Mouse (Mus musculus) layer of hippocampus, postnatal 10 days (tissue): ENCODE results near the gene Gabrb3. TPM values are rescaled to one million over a fixed set of nuclear protein-coding genes. Genes with fewer than 3 reads are reported as not detected.
"Not testable (repeated sequence)": the region's sequence is repeated elsewhere in the genome, so short reads cannot be mapped to it uniquely, and the experiment has no call there.

Source experiments
- DNase-seq, 2 experiments: peaks; one replicate each; pipeline ENCODE4 v3.0.0; 2021; ENCODE audit warnings: low spot score in 2 of 2
- microRNA-seq, 2 experiments: library from miRNA; unstranded; fragments of <30 nt; microRNA quantifications; one replicate each; pipeline ENCODE4 v1.2.0; 2021
- total RNA-seq, 2 experiments: library from RNA; stranded (reverse); gene quantifications; 2 replicates each; pipeline ENCODE4 v1.2.3; 2021

Gene Gabrb3
- total RNA-seq, 2 experiments from 2014 or later, result 226 to 259 TPM

DNA sequence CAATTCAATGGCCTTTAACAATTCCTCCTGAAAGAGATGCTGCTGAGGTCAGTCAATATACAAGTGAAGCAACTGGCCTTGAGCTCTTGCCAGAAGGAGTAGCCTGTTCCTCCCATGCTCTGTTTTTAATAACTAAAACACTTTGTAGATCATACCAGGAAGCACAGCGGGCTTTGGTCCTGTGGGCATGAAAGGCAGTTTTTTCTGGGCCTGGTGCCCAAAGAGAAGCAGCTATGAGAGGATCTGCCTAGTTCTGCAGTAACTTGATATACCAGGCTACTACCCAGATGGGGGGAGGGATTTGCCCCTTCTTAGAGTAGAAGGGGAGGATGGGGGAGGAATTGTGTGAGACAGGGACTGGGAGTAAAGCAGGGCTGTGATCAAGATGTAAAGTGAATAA lies 284.1 kb downstream of the Gabrb3 start:
- DNase-seq, result peak; percentile 28 to 55

DNA sequence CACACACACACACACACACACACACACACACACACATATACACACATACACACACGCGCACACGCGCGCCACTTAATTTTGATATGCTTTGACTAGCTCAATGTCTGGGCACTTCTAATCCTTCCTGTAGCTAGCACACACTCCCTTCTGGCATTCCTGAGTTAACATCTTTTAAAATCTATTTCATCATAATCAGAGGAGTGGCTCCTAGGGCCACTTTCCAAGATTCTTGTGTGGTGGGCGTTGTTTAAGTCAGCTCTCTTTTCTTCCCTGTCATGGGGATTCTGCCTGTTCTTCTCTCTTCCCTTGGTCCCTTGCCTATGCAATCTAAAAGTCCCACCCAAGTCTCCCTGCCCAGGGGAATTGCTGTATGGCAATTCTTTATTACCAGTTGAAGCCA lies 286.6 kb downstream of the Gabrb3 start:
- no peak for DNase-seq

DNA sequence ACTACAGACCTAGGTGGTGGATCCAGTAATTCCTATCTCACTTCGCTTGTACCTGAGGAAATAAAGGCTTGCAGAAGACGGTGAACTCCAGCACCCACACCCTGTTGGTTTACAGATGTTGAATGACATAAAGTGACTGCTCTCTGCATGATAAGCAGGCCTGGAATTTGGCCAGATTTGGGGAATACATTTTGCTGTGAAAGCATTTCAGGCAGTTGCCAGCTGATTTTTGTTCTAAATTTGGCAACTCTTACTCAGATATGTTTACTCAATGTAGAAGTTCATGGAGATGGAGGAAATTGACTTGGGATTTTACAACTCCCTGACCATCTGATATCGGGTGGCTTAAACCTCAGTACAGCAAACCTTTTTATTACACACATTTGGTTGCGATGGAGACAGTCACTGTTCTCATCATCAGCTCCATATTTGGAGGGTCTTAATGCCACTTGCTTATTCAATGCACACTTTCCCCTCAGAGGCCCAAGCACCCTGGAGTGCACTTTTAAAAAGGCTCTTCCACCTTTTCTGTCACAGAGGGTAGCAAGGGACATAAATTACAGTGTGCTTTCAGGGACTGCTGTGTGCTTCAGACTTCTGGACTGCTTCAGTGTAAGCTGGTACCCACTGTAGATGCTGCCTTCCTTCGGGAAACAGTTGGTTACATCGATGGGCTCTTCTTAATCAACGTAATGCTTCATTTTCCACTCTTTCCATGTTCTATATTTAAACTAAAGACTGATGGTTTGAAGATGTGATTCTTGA lies 287.7 kb downstream of the Gabrb3 start:
- no peak for DNase-seq

DNA sequence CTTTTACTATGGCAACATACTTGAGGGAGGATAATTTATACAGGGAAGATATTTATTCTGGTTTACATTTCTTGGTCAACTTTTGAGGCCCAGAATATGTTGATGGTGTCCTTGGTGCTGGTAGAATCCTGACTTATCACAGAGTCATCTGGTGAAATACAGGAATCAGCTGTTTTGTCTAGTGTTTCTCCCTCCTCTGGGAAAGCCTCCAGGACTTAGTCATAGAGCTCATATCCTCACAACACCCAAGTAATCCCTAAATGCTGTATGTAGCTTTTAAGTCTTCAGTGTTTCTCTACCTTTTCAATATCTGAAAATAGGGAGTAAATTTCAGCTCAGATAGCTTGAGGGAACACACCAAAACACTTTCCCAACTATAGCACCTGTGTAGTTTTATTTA lies 292.2 kb downstream of the Gabrb3 start:
- no peak for DNase-seq

DNA sequence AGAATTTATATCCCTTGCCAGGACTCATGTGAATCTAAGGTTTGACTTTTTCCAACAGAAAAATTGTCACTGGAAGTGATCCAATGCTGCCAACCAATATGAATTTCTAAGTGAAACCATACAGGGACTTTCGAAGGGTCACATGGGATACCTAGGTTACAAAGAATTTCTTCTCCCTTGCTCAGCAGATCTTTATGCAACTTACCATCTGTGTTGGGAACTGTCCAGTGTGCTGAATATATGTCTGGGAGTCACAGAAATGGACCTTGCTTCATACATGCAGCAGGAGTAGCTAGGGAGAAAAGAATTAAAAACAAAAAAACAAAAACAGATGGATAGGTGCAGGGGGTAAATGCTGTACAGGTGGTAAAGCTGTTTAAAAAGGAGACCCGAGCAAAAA lies 327.3 kb downstream of the Gabrb3 start:
- DNase-seq, result no peak

DNA sequence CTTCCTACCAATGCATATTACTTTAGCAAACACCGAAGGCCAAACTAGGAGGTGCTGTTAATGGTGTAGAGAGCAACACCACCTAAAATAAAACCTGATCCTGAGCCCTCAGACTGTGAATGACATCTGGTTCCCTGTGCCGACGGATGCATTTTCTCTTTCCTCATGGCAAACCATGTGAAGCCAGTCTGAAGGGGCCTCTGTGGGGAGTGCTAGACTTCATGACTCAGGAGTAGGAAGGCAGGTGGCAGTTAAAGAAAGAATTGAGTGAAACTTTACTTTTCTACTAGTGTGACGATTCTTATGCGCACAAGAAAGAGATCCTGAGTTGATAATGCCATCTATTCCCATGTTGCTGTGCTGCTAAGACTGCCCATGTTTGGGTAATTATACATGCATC lies 341.0 kb downstream of the Gabrb3 start:
- DNase-seq, result no peak

DNA sequence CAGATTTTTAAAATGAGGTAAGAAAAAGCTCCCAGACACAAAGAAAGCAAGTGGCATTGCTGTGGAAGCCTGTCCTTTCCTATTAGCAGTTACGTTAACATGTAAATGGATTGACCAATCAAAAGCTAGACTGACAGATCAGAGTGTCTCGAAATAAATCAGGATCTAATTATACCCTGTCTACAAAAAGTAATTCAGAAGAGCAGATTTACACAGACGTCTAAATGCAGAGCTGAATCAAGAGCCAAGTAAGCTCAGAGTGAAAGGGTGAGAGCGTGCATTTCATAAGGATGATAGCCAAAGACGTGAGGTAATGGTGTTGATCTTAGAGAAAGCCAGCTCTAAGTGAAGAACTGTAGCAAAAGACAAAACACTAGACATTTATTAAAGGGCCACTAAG lies 359.3 kb downstream of the Gabrb3 start:
- DNase-seq, result no peak

DNA sequence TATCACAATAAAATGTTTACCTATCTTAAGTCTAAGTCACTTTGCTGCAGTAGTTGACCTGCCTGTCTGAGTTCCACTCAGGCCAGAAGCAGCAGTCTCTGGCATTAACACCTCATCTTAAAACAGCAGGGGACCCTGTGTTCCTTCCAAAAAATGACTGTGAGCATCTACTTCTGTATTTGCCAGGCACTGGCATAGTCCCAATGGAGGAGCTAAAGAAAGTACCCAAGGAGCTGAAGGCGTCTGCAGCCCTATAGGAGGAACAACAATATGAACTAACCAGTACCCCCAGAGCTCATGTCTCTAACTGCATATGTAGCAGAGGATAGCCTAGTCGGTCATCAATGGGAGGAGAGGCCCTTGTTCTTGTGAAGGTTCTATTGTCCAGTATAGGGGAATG lies 366.6 kb downstream of the Gabrb3 start:
- not testable (repeated sequence) for DNase-seq

DNA sequence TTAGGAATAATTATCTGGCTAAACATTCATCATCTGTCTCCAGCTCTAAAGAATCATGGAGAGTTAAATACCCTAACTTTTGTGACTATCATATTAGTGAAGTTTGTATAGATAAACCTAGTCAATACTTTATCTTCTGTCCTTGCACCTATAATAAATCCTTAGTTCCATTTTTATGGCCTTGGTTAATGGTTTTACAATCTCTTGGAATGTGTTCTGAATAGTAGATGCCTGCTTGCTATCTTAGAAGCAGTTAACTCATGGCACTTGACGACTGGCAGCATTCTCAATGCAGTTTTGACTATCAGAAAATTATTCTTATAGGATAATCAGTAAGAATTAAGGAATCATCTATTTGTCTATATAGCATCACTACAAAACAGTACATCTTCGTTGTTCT lies 368.0 kb downstream of the Gabrb3 start:
- no peak for DNase-seq

DNA sequence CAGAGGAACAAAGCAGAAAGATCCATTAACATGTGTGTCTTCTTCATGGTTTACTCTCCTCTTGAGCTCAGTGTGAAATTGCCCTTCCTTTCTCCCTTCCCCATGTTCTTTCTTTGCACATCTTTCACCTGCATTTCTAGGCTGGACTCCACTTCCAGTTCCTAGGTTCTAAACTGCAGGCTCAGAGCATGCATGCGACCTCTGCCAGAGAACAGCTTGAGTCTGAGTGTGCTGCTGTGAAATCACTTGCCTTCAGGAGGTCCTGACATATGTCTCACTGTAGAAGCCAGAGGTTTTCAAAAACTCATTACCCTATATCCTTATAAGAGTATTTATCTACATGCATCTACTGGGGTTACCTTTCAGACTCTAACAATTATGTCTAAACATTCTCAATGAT lies 383.8 kb downstream of the Gabrb3 start:
- no peak for DNase-seq

DNA sequence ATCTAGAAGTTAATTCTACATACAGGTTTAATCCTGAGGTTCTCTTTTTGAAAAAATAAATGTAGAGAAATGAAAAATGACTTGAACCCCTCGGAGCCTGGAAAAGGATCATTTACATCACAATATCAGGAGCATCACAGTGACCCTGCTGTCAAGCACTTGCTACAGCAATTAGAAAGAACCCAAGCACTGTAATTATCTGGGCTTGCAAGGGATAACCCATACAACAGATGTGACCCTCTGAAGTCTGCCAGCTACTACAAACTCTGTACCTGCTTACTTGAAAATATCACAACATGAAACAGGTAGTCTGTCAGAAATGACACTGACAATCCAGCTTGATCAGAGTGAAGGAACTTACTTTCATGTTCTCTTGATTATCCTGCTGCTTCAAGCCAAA lies 394.2 kb downstream of the Gabrb3 start:
- DNase-seq, result no peak

DNA sequence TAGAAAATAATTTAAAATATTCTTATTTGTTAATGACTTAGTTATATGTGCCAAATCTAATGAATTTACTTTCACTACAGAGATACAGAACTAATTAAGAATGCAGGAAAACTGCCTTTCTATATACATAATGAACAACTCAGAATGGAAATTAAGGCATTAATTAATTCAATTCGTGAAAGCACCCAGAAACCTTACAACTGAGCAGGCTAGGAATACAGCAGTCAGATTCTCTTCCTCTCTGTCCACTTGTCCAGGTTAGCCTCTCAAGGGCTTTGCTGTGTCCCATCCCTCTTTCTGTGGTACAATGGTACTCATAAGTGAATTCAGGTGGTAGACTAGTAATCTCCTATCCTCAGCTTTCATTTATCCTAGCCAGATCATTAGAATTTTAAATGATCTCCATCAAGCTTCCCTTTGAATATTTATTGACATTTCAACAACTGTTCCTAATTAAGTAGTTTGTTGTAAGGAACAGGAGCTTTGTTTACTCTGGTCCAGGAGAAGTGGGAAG lies 422.9 kb downstream of the Gabrb3 start:
- no peak for DNase-seq

DNA sequence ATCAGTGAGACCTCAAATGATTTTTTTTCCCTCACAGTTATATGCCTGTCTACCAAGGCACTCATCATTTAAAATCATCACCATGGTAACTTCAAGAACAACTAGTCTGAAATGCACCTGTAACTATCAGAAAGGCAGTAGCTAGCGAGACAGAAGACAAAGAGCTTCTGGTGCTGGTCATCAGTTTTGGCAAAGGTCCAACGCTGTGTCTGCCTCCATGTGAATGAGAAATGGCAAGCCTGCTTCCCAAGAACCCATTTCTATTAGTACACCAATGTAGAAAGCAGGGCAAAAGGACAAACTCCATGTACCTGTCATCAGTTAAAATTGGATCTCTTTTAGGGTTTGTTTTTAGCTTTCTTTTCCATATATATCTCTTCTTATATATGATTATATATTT lies 448.5 kb downstream of the Gabrb3 start:
- peak in 1 of 2 experiments; percentile 13 for DNase-seq

Small RNA genes within 50 kb of the gene (microRNA-seq; reads per million reads assigned to microRNA genes)
- gene Mir6389, result 0 reads per million in 2 experiments

Other genes with a start within 250 kb of the Gabrb3 start
- gene Gabrg3, start 32.5 kb upstream of the Gabrb3 start, total RNA-seq, result 10 to 100 TPM; 25.6 to 26.1 TPM
- 100 to 1,000 TPM; 200 to 221 TPM for gene Gabra5, start 90.4 kb downstream of the Gabrb3 start, total RNA-seq